Mouse (Mus musculus) left cerebral cortex, adult 8-10 months (tissue): Measurements from ENCODE around the gene Gm7694. TPM values are rescaled to one million over a fixed set of nuclear protein-coding genes. Genes with fewer than 3 reads are reported as not detected.
A peak's percentile ranks its signal among the peaks of the same experiment; 100 is the strongest.

Experiments
- DNase-seq, 2 experiments: peaks; one replicate each; pipeline ENCODE4 v3.0.0; 2022; ENCODE audit warnings: low spot score in 2 of 2
- total RNA-seq, 4 experiments: library from RNA; stranded (reverse); gene quantifications; 2 replicates each; pipeline ENCODE4 v1.2.4; 2022

The Gm7694 gene
- total RNA-seq, 4 experiments from 2014 or later: 2.2 to 3.3 (median 3.0) TPM

DNA sequence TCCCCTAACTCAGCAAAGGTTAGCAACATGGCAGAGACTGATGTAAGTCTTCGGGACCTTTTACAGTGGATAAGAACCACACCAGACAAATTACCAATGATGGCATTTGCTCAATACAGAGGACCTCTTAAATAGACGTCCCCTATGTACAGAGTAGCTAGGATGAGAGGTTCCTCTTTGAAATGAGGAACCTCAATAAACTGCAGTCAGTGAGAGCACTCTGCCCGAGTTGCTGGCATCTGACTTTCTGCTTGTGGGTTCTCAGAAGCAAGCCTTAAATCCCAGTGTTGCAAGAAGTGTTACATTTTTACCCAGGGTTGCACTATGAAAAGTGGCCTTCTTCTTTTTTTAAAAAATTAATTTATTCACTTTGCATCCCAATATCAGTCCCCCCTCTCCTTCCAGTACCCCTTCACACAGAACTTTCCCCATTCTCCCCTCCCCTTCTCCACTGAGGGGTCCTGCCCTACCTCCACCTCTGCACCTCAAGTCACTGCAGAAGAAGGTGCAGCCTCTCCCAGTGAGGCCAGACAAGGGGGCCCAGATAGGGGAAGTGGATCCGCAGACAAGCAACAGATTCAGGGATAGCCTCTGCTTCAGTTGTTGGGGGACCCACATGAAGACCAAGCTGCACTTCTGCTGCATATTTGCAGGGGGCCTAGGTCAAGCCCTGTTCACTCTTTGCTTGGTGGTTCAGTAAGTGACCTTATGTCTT, 23.6 kb downstream of the Gm7694 start:
- DNase-seq: no peak

DNA sequence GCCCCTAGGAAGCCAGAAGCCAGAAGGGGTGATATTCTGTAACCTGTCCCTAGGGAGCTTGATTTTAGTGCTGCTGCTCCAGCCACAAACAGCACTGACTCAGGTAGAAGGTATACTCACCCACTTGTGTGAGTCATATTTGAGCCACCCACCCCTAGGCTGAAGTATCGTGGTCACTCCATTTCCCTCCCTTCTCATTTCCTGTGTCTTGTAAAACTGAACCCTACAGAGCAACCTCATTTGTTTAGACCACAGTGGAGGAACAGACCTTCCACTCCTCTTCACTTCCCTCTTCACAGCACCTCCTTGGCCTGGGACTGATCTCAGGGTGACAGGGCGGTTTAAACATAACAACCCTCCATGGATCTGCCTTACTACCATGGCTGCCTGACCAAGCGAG, 29.1 kb downstream of the Gm7694 start, which contains the start of gene Sh2d1b1:
TSS of gene Sh2d1b1 (plus strand) at position 305 of the 400 bp plus-strand sequence.
- DNase-seq: no peak

DNA sequence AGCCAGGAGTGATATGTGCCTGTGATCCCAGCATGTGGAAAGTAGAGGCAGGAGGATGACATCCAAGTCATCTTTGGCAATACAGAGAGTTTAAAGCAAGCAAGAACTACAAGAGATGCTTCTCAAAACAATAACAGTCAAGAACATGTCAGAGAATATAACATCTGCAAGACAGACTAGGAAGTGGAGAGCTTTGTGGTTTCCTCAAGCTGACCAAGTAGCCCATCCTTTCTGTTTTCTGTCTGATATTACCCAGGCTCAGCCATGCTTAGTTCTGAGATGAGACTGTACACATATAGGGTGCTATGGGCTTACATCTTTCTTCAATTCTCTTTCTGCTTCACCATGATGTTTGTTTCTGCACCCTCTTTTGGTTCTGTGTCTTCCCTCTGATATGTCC, 32.9 kb downstream of the Gm7694 start:
- DNase-seq: no peak

DNA sequence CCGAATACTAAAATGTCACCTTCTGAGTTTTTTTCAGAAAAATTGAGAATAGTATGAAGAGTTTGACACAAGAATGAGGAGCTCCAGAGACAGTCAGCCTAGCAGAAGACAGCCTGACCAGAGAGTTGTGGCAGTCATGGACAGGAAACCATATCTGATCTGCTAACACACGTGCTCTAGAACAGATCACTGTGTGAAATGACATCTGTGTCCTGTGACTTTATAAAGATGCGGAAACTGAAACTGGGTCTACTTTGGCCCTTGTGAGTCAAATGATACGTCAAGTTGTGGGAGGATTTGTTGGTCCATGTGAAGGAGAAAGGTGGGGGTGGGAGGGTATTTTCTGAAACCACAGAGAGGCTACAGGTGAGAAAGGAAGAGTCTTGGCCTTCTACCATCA, 35.4 kb downstream of the Gm7694 start:
- no peak for DNase-seq

DNA sequence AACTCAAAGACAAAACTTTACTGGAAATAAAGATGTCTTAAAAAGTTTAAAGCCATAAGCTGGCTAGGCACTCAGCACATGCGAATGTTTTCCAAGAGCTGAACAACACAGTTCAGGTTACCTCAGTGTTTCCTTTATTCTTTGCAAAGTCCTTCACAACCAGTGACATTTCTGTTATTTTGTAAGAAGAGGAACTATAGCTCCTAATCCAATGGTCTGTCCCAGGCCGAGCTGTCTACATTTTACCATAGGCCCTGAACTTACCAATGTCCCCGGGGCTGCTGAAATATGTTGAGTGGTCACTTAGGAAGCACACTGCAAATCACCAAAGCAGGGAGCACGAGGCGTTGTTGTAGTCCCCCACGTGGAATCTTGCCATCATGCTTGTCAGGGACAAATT, 35.9 kb downstream of the Gm7694 start:
- DNase-seq: no peak

DNA sequence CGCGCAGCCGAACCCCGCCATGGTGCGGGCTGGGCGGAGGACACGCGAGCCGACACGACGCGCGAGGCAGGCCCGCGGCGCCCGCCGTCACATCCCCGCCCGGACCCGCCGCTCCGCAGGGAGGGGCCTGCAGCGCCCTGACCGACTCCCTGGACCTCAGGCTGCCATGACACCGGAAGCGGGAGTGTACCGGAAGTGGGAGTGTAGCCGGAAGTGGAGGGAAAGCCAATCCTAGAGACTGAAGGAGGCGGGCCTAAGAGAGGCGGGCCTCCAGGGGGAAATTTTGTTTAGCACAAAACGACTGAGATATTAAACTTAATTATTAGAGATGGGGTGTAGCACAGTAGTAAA, 50.6 kb downstream of the Gm7694 start:
- peak; percentile 66 to 83 for DNase-seq

DNA sequence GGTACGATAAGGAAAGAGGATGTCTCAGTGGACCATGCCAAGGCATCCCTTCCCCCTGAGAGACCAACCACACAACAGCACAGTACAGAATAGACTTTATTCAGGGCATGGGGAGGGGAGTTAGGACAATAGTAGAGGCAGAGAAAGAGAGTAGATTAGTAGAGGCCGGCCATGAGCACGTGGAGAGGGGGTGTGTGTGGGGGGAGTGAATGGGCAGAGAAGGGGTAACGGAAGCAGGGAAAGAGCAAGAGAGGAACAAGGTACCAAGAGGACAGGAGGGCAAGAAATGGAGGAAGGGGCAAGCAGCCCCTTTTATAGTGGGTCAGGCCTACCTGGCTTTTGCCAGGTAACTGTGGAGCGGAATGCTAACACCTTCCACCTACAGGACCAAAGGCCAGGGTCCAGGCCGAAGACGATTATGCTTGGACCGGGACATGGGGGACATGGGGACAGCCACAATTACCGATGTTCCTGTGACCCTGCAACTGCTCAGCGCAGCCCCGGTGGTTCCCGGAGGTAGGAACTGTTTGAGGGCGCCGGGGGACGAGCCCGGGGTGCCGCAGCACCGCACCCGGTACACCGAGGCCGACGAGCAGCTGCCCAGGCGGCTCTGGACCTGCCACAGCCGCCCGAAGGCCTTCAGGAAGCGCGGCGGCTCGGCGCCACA, 51.1 kb downstream of the Gm7694 start:
- no peak for DNase-seq

Other genes starting within 250 kb of the Gm7694 start
- gene Ddr2, start 195.6 kb downstream of the Gm7694 start, total RNA-seq: 1 to 10 TPM; 5.4 to 8.3 (median 6.5) TPM
- 10 to 100 TPM; 55.4 to 72.9 (median 60.0) TPM for gene Uap1, start 131.4 kb downstream of the Gm7694 start, total RNA-seq
- gene Uhmk1, start 90.9 kb downstream of the Gm7694 start, total RNA-seq: 100 to 1,000 TPM; 129 to 147 (median 140) TPM
- gene Sh2d1b2, start 73.6 kb downstream of the Gm7694 start, total RNA-seq: not detected
- gene Sh2d1b1, start 29.0 kb downstream of the Gm7694 start, total RNA-seq: under 1 TPM in 2 of 4 experiments, not detected in 2; 0.15 to 0.23 TPM
- not detected for gene Spata46, start 2.5 kb upstream of the Gm7694 start, total RNA-seq